Mouse (Mus musculus) CD4-positive helper T cell, adult 2 months (primary cell): ENCODE results near the gene Tnfrsf22.

Experiments
- DNase-seq: peaks from one replicate; pipeline ENCODE4 v3.0.0-alpha.2; 2012; ENCODE audit warnings: low read depth, missing footprints, low spot score

Tnfrsf22 gene

GRCm38 (mm10) chr7:143631503-143631902, 18.0 kb downstream of the Tnfrsf22 start:
- no peak for DNase-seq

DNA sequence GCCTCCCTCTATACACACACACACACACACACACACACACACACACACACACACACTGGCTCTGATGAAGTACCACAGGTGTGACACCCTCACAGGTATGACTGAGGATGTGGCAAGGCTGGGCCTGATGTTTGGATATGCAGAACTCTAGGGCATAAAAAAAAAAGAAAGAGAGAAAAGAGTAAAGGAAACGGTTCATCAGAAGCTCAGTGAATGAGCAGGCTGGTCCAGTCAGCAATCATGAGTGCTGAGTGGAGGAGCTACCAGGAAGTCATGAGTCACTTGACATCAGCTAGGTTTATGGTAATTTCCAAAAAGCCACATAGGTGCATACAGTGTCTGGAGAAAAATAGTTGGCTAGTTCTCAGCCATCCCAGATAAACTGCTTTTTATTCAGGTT, 20.0 kb downstream of the Tnfrsf22 start:
- peak; percentile 84 for DNase-seq

- DNase-seq = peak; percentile 75
These were observed 20.9 kb downstream of the Tnfrsf22 start, which contains the start of gene Tnfrsf26 for GRCm38 (mm10) chr7:143628540-143628939. TSS of gene Tnfrsf26 (minus strand) at chr7:143628722.

DNA sequence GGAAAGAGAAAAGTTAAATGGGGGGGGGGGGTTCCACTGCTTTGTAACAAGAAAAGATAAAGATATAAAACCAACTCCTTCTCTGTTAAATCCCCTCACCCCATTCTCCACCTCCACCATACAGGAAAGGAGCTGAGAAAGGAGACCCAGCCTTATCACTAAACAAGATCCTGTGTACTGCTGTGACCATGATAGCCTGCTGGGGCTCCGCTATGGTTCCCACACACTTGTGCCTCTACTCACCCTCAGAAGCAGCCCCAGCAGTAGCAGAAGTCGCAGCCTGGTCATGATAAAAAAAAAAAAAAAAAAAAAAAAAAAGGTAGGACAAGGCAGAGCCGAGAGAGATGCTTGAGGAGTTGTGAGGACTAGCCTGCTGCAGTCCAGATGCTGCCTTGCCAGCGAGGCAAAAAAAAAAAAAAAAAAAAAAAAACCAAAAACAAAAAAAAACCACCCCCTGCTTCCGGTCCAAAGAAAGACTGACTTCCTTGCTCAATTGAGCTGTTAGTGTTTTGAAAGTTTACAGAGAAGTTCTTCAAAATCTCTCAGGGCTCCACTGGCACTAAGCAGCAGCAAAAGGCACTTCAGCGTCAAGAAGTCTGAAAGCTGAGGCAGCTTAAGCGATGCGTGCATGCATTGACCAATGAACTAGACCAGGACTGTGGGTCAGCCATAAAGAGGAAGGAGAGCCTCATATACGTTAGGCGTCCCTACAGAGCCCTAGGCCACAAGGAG, 21.7 kb downstream of the Tnfrsf22 start:
- peak; percentile 75 for DNase-seq

DNA sequence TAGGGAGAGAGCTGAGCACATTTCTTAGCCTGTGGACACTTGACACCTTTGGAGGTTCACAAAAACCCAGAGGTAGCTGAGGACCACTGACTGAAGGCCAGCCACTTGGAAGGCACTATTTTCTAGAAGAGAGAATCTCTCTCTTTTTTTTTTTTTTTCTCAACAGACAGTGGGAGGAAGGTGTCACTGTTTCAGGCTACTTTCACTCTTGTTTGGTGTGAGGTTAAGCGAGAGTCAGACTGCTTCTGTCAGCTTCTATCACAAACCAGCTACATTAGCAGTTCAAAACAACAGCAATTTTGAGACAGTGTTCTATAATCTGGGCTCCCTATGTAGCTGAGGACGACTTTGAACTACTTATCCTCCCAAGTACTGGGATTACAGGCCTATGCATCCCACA, 23.3 kb downstream of the Tnfrsf22 start:
- peak; percentile 68 for DNase-seq

DNA sequence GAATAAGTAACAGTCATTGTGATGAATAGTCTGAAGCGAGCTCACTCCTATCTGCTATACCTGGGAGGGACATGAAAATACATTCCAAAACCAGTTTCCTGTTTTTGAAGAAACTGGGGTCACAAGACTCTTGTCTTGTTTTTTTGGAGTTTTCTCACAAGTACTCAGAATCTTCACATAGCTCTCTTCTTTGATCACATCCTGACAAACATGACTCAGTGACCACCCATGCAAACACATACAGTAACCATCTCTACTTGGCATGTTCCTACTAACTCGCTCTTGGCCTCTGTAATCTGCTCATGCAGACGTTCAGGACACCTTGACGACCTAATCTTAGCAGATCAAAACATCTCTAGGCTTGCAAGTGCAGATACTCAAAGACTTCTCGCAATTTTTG, 24.3 kb downstream of the Tnfrsf22 start:
- DNase-seq = peak; percentile 81

GRCm38 (mm10) chr7:143624561-143624960, 24.9 kb downstream of the Tnfrsf22 start:
- peak; percentile 57 for DNase-seq

GRCm38 (mm10) chr7:143620951-143621350, 28.5 kb downstream of the Tnfrsf22 start:
- no peak for DNase-seq

- no peak for DNase-seq
These were observed 34.9 kb downstream of the Tnfrsf22 start for GRCm38 (mm10) chr7:143614404-143615135.

GRCm38 (mm10) chr7:143612215-143612614, 37.2 kb downstream of the Tnfrsf22 start:
- peak; percentile 40 for DNase-seq

GRCm38 (mm10) chr7:143605321-143605720, 44.1 kb downstream of the Tnfrsf22 start:
- DNase-seq = no peak

- no peak for DNase-seq
These were observed 44.6 kb downstream of the Tnfrsf22 start for GRCm38 (mm10) chr7:143604889-143605288.

DNA sequence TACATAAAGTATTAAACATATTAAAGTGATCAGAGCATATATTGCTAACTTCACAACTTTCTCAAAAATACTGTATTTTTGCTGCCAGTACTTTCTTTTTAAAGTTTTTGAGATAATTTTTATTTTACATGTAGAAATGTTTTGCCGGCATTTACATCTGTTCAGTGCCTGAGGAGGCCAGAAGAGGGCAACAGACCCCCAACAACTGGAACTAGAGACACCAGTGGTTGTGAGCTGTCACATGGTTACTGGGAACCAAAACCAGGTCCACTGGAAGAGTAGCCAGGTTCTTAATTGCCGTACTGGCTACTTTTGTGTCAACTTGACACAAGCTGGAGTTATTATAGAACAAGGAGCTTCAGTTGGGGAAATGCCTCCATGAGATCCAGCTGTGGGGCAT, 47.8 kb downstream of the Tnfrsf22 start:
- DNase-seq = peak; percentile 23

GRCm38 (mm10) chr7:143600231-143600740, 49.2 kb downstream of the Tnfrsf22 start:
- DNase-seq = no peak

DNA sequence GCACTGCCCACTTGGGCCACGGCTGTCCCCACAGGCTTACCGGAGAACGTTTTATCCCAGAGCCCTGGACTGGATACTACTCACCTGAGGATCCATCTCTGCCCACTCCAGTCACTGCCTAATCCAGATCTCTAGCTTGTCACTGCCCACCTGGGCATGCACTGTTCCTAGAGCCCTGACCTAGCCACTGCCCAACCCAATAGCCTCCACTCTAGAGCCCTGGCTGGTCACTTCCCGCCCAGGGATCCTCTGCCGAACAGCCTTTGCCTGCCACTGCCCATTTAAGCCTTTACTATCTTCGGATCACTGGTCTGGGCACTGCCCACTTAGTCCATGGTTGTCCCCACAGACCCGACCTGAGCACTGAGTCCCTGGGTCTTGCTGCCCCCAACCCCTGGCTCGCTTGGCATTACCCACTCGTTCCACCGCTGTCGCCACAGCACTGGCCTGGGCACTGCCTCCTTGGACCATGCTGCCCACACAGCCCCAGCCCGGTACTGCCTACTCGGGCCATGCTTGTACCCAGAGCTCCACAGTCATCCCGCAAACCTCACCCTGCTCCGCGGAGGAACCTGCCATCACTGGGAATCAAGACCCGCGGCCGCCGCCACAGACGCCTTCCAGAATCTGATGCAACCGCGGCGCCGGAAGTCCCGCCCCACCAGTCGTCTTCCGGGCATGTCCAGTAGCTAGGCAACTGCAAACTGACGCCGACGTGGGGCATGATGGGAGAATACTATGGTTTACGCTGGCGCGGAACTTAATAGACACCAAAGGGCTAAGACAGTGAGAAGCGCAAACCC, 49.8 kb downstream of the Tnfrsf22 start, which contains the start of gene Cars:
TSS of gene Cars (minus strand) at position 663 of the 803 bp plus-strand sequence.
- DNase-seq = peak; percentile 99

- DNase-seq = no peak
These were observed 54.6 kb downstream of the Tnfrsf22 start for GRCm38 (mm10) chr7:143594865-143595264.

- DNase-seq = no peak
These were observed 57.2 kb downstream of the Tnfrsf22 start for GRCm38 (mm10) chr7:143592255-143592654.

GRCm38 (mm10) chr7:143588006-143588405, 61.5 kb downstream of the Tnfrsf22 start:
- DNase-seq = no peak

GRCm38 (mm10) chr7:143587586-143587985, 61.9 kb downstream of the Tnfrsf22 start:
- DNase-seq = no peak
